13 mouse cellular contexts compared by ENCODE assay signal in genomic region chr12:111718656-111719055, GRCm38 (mm10). TPM values are rescaled to one million over a fixed set of nuclear protein-coding genes. Genes with fewer than 3 reads are reported as not detected.
DNase-seq lines count a peak whose midpoint lies in the region; ATAC-seq and TF ChIP-seq lines count a peak whose summit lies in the region.
"Had no signal": no experiment of that assay in that cellular context is flagged by ENCODE, and none has a peak within 500 bp of the region (broad histone marks: within the 10 kb centered on the region; RNA-seq: fewer than 3 reads in every experiment).

No protein-coding gene starts in this region.

- no peaks in the 10 kb centered on the region; the same call in none of the 2 replicates for H3K36me3 ChIP-seq in forebrain, embryonic 16.5 days (ENCODE audit: control insufficient read depth, insufficient read depth)
- H3K36me3 ChIP-seq in midbrain, embryonic 16.5 days (ENCODE audit: control insufficient read depth, insufficient read depth, low read length) = no peaks in the 10 kb centered on the region
- no peaks in the 10 kb centered on the region for H3K36me3 ChIP-seq in thymus, adult 2 months (ENCODE audit: control insufficient read depth, insufficient read depth, low read length)

- H3K4me2 ChIP-seq in forebrain, embryonic 16.5 days (ENCODE audit: low read length) = no peak overlapping the region
- H3K4me2 ChIP-seq in midbrain, embryonic 16.5 days (ENCODE audit: low read length) = no peak overlapping the region
- H3K4me2 ChIP-seq: liver, embryonic 12.5 days had no signal

- no peak for TF ChIP-seq POLR2A in thymus, adult 2 months (IDR thresholded peaks at IDR 0.05; ENCODE audit: control insufficient read depth, extremely low read depth, insufficient read depth, low read length, poor library complexity)

- no peaks in the 10 kb centered on the region for H3K27me3 ChIP-seq in forebrain, embryonic 16.5 days (replicated peaks; ENCODE audit: control insufficient read depth, insufficient read depth, low read length)
- H3K27me3 ChIP-seq in midbrain, embryonic 16.5 days (ENCODE audit: control insufficient read depth, insufficient read depth, low read depth, low read length) = no peaks in the 10 kb centered on the region
- H3K27me3 ChIP-seq in thymus, adult 2 months (ENCODE audit: control insufficient read depth, insufficient read depth, low read length) = no peaks in the 10 kb centered on the region
- H3K27me3 ChIP-seq: liver, embryonic 12.5 days had no signal

- no peaks in the 10 kb centered on the region for H3K9me3 ChIP-seq in forebrain, embryonic 16.5 days (ENCODE audit: control insufficient read depth, low read length)
- no peaks in the 10 kb centered on the region for H3K9me3 ChIP-seq in midbrain, embryonic 16.5 days (replicated peaks; ENCODE audit: control insufficient read depth, low read length, poor library complexity, severe bottlenecking)
- H3K9me3 ChIP-seq: heart, embryonic 10.5 days; liver, embryonic 12.5 days had no signal

- 25% methylated on average over 8 of the region's 8 CpGs for WGBS in forebrain, embryonic 16.5 days
- WGBS in midbrain, embryonic 16.5 days = 24% methylated on average over 8 of the region's 8 CpGs
- WGBS in thymus, adult 2 months = 70% methylated on average over 8 of the region's 8 CpGs

- ATAC-seq in forebrain, embryonic 16.5 days = no peak; the same call in 1 of the 2 replicates
- ATAC-seq in midbrain, embryonic 16.5 days = 0 out of 2 replicates have a peak, but pooled peaks have one; percentile 45
- no peak for ATAC-seq in activated CD4-positive, CD25-positive, alpha-beta regulatory T cell, adult 4 months
- ATAC-seq: liver, embryonic 12.5 days had no signal

- no peak overlapping the region; the same call in 1 of the 2 replicates for H3K9ac ChIP-seq in forebrain, embryonic 16.5 days (replicated peaks; ENCODE audit: low read depth, low read length)
- 0 out of 2 replicates have a peak overlapping the region, but pooled peaks have one; percentile 7 for H3K9ac ChIP-seq in midbrain, embryonic 16.5 days (ENCODE audit: low read depth, low read length)
- H3K9ac ChIP-seq: liver, embryonic 12.5 days had no signal

- no peak for TF ChIP-seq CTCF in left cerebral cortex, adult 2 months (IDR thresholded peaks at IDR 0.05)
- no peak for TF ChIP-seq CTCF in thymus, adult 2 months (IDR thresholded peaks at IDR 0.05; ENCODE audit: borderline replicate concordance, control insufficient read depth, extremely low read depth, insufficient read depth, low read length, poor library complexity)

- intact Hi-C loops in left cerebral cortex, adult 2 months (cut with DNase I) = no loop called here

- no peak overlapping the region for H3K4me3 ChIP-seq in left cerebral cortex, adult 2 months
- no peak overlapping the region for H3K4me3 ChIP-seq in forebrain, embryonic 16.5 days (replicated peaks; ENCODE audit: low read length)
- H3K4me3 ChIP-seq in midbrain, embryonic 16.5 days (ENCODE audit: low read depth, low read length) = no peak overlapping the region
- H3K4me3 ChIP-seq in thymus, adult 2 months (ENCODE audit: control insufficient read depth, insufficient read depth, low read length) = no peak overlapping the region
- H3K4me3 ChIP-seq: heart, embryonic 10.5 days; liver, embryonic 12.5 days had no signal

- H3K27ac ChIP-seq in left cerebral cortex, adult 2 months = peak overlapping the region; percentile 77
- peak overlapping the region; percentile 58 for H3K27ac ChIP-seq in forebrain, embryonic 16.5 days (ENCODE audit: low read length)
- H3K27ac ChIP-seq in midbrain, embryonic 16.5 days (ENCODE audit: low read length) = peak overlapping the region; percentile 61
- no peak overlapping the region for H3K27ac ChIP-seq in thymus, adult 2 months (ENCODE audit: control insufficient read depth, insufficient read depth, low read length)
- H3K27ac ChIP-seq: heart, embryonic 10.5 days; liver, embryonic 12.5 days had no signal

- no peak for DNase-seq in left cerebral cortex, adult 2 months (ENCODE audit: extremely low spot score in 1 of 2, low spot score in 2 of 2)
- no peak for DNase-seq in left cerebral cortex, adult 11 months (ENCODE audit: low spot score)
- DNase-seq in cerebellum, postnatal 25 days = peak; percentile 81 to 82
- DNase-seq in ovary, adult 18-20 months (ENCODE audit: low spot score) = no peak
- DNase-seq in thymus, adult 2 months = no peak
- DNase-seq: adrenal gland, postnatal 36 days; kidney, adult 9 months; thymus, adult 18-20 months had no signal

- peaks cover 12% of the 10 kb centered on the region for H3K4me1 ChIP-seq in forebrain, embryonic 16.5 days (replicated peaks; ENCODE audit: control insufficient read depth, insufficient read depth, low read length)
- H3K4me1 ChIP-seq in midbrain, embryonic 16.5 days (ENCODE audit: control insufficient read depth, insufficient read depth, low read length) = peaks cover 14% of the 10 kb centered on the region
- peaks cover 8% of the 10 kb centered on the region for H3K4me1 ChIP-seq in thymus, adult 2 months (replicated peaks; ENCODE audit: control insufficient read depth, insufficient read depth, low read length)

RNA-seq across cellular contexts. Expression of gene Apopt1, which starts 5.6 kb away (rescaled TPM):
- 10 to 100 TPM; 36.2 to 38.8 TPM for total RNA-seq in left cerebral cortex, adult 2 months (2021)
- polyA plus RNA-seq in forebrain, embryonic 16.5 days (2015; fragmentation: Nextera tagmentation; extraction: Ambion mirVana) = 47.2 and 48.3 TPM in 2 replicates
- 52.3 and 56.8 TPM in 2 replicates for polyA plus RNA-seq in midbrain, embryonic 16.5 days (2015; fragmentation: Nextera tagmentation; extraction: Ambion mirVana)
- polyA plus RNA-seq in thymus, adult 2 months (2012; rRNA removed) = 32.3 and 38.8 TPM in 2 replicates
- polyA plus RNA-seq in activated CD4-positive, CD25-positive, alpha-beta regulatory T cell, adult 4 months (2017; shearing (Covaris generic)) = 10 to 100 TPM; 72.7 to 78.9 TPM

RNA-seq across cellular contexts. Expression of gene Bag5, which starts 5.6 kb away (rescaled TPM):
- total RNA-seq in left cerebral cortex, adult 2 months (2021) = 10 to 100 TPM; 60.9 to 61.8 TPM
- 70.8 and 71.5 TPM in 2 replicates for polyA plus RNA-seq in forebrain, embryonic 16.5 days (2015; fragmentation: Nextera tagmentation; extraction: Ambion mirVana)
- polyA plus RNA-seq in midbrain, embryonic 16.5 days (2015; fragmentation: Nextera tagmentation; extraction: Ambion mirVana) = 70.4 and 71.8 TPM in 2 replicates
- 12.8 and 16.6 TPM in 2 replicates for polyA plus RNA-seq in thymus, adult 2 months (2012; rRNA removed)
- 10 to 100 TPM; 30.2 to 32.4 TPM for polyA plus RNA-seq in activated CD4-positive, CD25-positive, alpha-beta regulatory T cell, adult 4 months (2017; shearing (Covaris generic))

RNA-seq across cellular contexts. Expression of gene Klc1, which starts 40.0 kb away (rescaled TPM):
- total RNA-seq in left cerebral cortex, adult 2 months (2021) = 100 to 1,000 TPM; 746 to 823 TPM
- 460 and 493 TPM in 2 replicates for polyA plus RNA-seq in forebrain, embryonic 16.5 days (2015; fragmentation: Nextera tagmentation; extraction: Ambion mirVana)
- polyA plus RNA-seq in midbrain, embryonic 16.5 days (2015; fragmentation: Nextera tagmentation; extraction: Ambion mirVana) = 665 and 671 TPM in 2 replicates
- 79.5 and 85.0 TPM in 2 replicates for polyA plus RNA-seq in thymus, adult 2 months (2012; rRNA removed)
- 10 to 100 TPM; 14.7 to 17.6 TPM for polyA plus RNA-seq in activated CD4-positive, CD25-positive, alpha-beta regulatory T cell, adult 4 months (2017; shearing (Covaris generic))

RNA-seq across cellular contexts. Expression of gene Trmt61a, which starts 40.8 kb away (rescaled TPM):
- total RNA-seq in left cerebral cortex, adult 2 months (2021) = 10 to 100 TPM; 18.9 to 20.2 TPM
- 9.8 and 12.6 TPM in 2 replicates for polyA plus RNA-seq in forebrain, embryonic 16.5 days (2015; fragmentation: Nextera tagmentation; extraction: Ambion mirVana)
- polyA plus RNA-seq in midbrain, embryonic 16.5 days (2015; fragmentation: Nextera tagmentation; extraction: Ambion mirVana) = 9.8 and 10.4 TPM in 2 replicates
- polyA plus RNA-seq in thymus, adult 2 months (2012; rRNA removed) = 40.4 and 47.2 TPM in 2 replicates
- polyA plus RNA-seq in activated CD4-positive, CD25-positive, alpha-beta regulatory T cell, adult 4 months (2017; shearing (Covaris generic)) = 1 to 10 TPM; 2.7 to 4.3 TPM

RNA-seq across cellular contexts. Expression of gene Ckb, which starts 46.5 kb away (rescaled TPM):
- total RNA-seq in left cerebral cortex, adult 2 months (2021) = 1,000 to 10,000 TPM; 1,837 to 1,872 TPM
- 1,407 and 1,413 TPM in 2 replicates for polyA plus RNA-seq in forebrain, embryonic 16.5 days (2015; fragmentation: Nextera tagmentation; extraction: Ambion mirVana)
- polyA plus RNA-seq in midbrain, embryonic 16.5 days (2015; fragmentation: Nextera tagmentation; extraction: Ambion mirVana) = 1,397 and 1,482 TPM in 2 replicates
- polyA plus RNA-seq in thymus, adult 2 months (2012; rRNA removed) = 107 and 119 TPM in 2 replicates
- polyA plus RNA-seq in activated CD4-positive, CD25-positive, alpha-beta regulatory T cell, adult 4 months (2017; shearing (Covaris generic)) = 10 to 100 TPM; 21.3 to 26.2 TPM

Comparison
In these comparisons a context has a peak if more than half of its experiments do, and no peak if none do; other contexts are left out.
1. DNase-seq: peak in cerebellum, postnatal 25 days (2 of 2); none in left cerebral cortex, adult 2 months (0 of 2), left cerebral cortex, adult 11 months (single experiment), ovary, adult 18-20 months (single experiment) and thymus, adult 2 months (single experiment).